Mouse (Mus musculus) liver, adult 2 months (tissue): ENCODE data around the gene St3gal6. TPM values are rescaled to one million over a fixed set of nuclear protein-coding genes. Genes with fewer than 3 reads are reported as not detected.
A peak's percentile ranks its signal among the peaks of the same experiment; 100 is the strongest.

ENCODE experiments used
- DNase-seq: peaks from one replicate; pipeline ENCODE4 v3.0.0-alpha.2; 2011; ENCODE audit warnings: low read depth, low spot score; ENCODE audit errors: extremely low read depth
- H3K27ac ChIP-seq: fragments of 200-500 bp; replicated peaks from 2 replicates; pipeline ENCODE4 v1.5.1; 2012; ENCODE audit warnings: low read depth, mild to moderate bottlenecking, control low read depth, inconsistent platforms, low read length; ENCODE audit not compliant: insufficient read depth
- H3K27me3 ChIP-seq: fragments of 200-500 bp; 2 replicates; pipeline ENCODE4 v1.6.1; 2012; ENCODE audit warnings: mild to moderate bottlenecking, moderate library complexity, low read length, inconsistent platforms; ENCODE audit not compliant: control insufficient read depth, insufficient read depth
- H3K36me3 ChIP-seq: fragments of 200-500 bp; 2 replicates; pipeline ENCODE4 v1.6.1; 2012; ENCODE audit warnings: low read length, inconsistent platforms; ENCODE audit not compliant: control insufficient read depth, insufficient read depth
- H3K4me1 ChIP-seq: fragments of 200-500 bp; 2 replicates; pipeline ENCODE4 v1.6.1; 2011; ENCODE audit warnings: low read length; ENCODE audit not compliant: control insufficient read depth, insufficient read depth
- H3K4me3 ChIP-seq: fragments of 200-500 bp; 2 replicates; pipeline ENCODE4 v1.5.1; 2011; ENCODE audit warnings: low read depth, mild to moderate bottlenecking, control low read depth, low read length, moderate library complexity; ENCODE audit not compliant: insufficient read depth
- H3K79me2 ChIP-seq: fragments of 200-500 bp; 2 replicates; pipeline ENCODE4 v1.6.1; 2012; ENCODE audit warnings: inconsistent platforms, mild to moderate bottlenecking, low read length, moderate library complexity; ENCODE audit not compliant: control insufficient read depth, insufficient read depth
- H3K9ac ChIP-seq: fragments of 200-500 bp; 2 replicates; pipeline ENCODE4 v1.6.1; 2012; ENCODE audit warnings: low read depth, mild to moderate bottlenecking, control low read depth, inconsistent platforms, low read length
- CTCF ChIP-seq: fragments of 200-500 bp; IDR thresholded peaks from 2 replicates; pipeline ENCODE4 v1.5.1; 2011; ENCODE audit warnings: low read depth, low read length, control low read depth
- POLR2A ChIP-seq: fragments of 200-500 bp; IDR thresholded peaks from 2 replicates; pipeline ENCODE4 v1.6.1; 2011; ENCODE audit warnings: low read length, control low read depth; ENCODE audit not compliant: insufficient read depth; ENCODE audit errors: extremely low read depth
- WGBS: fragments of 180-500 bp; shearing (Covaris S2); methylation state at CpG from one replicate; pipeline ENCODE4 v1.1.7; 2018; 5-methylcytosine and 5-hydroxymethylcytosine counted together
- polyA plus RNA-seq: library from polyadenylated mRNA; depleted of rRNA; stranded (reverse); fragments of >200 nt; gene quantifications from 2 replicates; pipeline ENCODE4 v1.2.3, GENCODE M21; 2012
- total RNA-seq: library from RNA; depleted of rRNA; stranded (reverse); fragments of >200 nt; gene quantifications from 2 replicates; pipeline ENCODE4 v1.2.3, GENCODE M21; 2014

St3gal6 gene
- total and polyA plus RNA-seq, 2 experiments = 4.8 to 5.1 TPM

DNA sequence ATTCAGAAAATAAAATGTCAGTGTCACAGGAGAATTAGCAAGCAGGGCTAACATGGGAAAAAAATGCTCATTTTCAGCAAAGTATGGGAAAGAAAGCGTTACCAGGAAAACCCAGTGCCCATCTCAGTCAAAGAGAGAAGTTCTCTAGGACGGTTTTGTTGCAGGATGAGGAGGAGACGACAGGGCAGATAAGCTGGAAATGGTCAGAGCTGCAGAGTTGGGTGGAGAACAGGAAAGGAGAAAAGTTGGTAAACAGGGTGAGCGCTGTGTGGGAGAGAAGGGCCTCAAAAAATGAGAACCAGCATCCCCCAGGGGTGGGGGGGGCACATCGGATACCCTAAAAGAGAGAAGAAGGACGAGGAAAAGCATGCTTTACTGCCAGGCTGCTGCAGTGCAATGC lies 67.1 kb downstream of the St3gal6 start:
- TF ChIP-seq CTCF = no peak
- no peak for TF ChIP-seq POLR2A
- H3K79me2 ChIP-seq = no peaks in the 10 kb centered on the region
- no peaks in the 10 kb centered on the region for H3K27me3 ChIP-seq
- H3K36me3 ChIP-seq = no peaks in the 10 kb centered on the region
- no peak overlapping the region for H3K4me3 ChIP-seq
- WGBS = 69% methylated on average over 6 of the region's 6 CpGs
- DNase-seq = no peak
- 0 out of 2 replicates have a peak, but pooled peaks cover 1% of the 10 kb centered on the region for H3K4me1 ChIP-seq
- no peak overlapping the region for H3K27ac ChIP-seq
- H3K9ac ChIP-seq = no peak overlapping the region

DNA sequence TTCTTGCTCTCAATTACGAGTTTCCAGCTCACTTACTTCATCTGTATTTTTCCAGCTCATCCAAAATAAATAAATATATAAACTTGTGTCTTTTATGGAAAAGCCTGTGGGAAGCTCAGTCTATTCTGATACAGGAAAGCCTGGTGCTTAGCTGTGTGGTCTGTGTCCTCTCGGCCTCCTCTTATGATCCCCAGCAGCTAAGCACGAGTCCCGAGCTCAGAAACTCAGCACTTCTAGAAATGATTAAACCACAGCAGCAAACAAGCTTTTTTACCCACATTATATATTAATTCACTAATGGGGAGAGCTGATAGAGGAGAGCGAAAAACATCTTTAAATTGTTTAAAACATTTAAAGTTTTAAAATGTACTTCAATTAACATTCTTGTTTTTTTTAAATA lies 67.6 kb downstream of the St3gal6 start:
- Histone ChIP-seq H3K9ac (no peak overlapping the region), H3K27ac (no peak overlapping the region), H3K79me2 (no peaks in the 10 kb centered on the region), H3K4me3 (no peak overlapping the region), H3K4me1 (0 out of 2 replicates have a peak, but pooled peaks cover 1% of the 10 kb centered on the region), H3K27me3 (no peaks in the 10 kb centered on the region), H3K36me3 (no peaks in the 10 kb centered on the region)
- TF ChIP-seq CTCF (no peak), POLR2A (no peak)
- no peak for DNase-seq
- 70% methylated on average over 5 of the region's 5 CpGs for WGBS

GRCm38 (mm10) chr16:58455118-58455517 lies 68.9 kb downstream of the St3gal6 start:
- no peak for TF ChIP-seq POLR2A
- TF ChIP-seq CTCF = no peak
- Histone ChIP-seq H3K79me2 (no peaks in the 10 kb centered on the region), H3K4me3 (no peak overlapping the region), H3K27ac (no peak overlapping the region), H3K9ac (no peak overlapping the region), H3K36me3 (no peaks in the 10 kb centered on the region), H3K4me1 (0 out of 2 replicates have a peak, but pooled peaks cover 1% of the 10 kb centered on the region), H3K27me3 (no peaks in the 10 kb centered on the region)
- no peak for DNase-seq
- WGBS = 69% methylated on average over 5 of the region's 5 CpGs

DNA sequence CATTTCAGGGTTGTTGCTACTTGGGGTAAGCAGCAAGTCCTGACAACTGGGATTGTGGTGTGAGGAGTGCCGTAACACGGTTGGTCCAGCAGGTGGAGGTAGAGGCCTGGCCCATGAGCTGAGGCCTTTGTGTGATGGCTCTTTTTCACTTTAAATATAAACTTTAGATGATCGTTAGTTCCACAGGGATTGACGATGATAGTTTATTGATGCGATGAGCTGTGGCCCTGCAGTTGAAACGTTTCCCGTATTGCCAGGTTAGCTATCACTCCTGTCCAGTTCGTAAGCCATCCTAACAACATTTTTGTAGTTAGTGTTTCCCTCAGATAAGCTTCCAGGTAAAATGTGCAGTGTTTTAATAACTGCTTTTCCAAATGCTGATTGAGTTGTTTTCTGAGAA lies 69.4 kb downstream of the St3gal6 start:
- WGBS = 34% methylated on average over 8 of the region's 8 CpGs
- H3K27ac ChIP-seq = no peak overlapping the region
- DNase-seq = peak; percentile 57
- no peaks in the 10 kb centered on the region for H3K27me3 ChIP-seq
- H3K9ac ChIP-seq = no peak overlapping the region
- TF ChIP-seq POLR2A = no peak
- TF ChIP-seq CTCF = peak; percentile 98
- no peak overlapping the region for H3K4me3 ChIP-seq
- H3K79me2 ChIP-seq = no peaks in the 10 kb centered on the region
- H3K36me3 ChIP-seq = no peaks in the 10 kb centered on the region
- H3K4me1 ChIP-seq = 0 out of 2 replicates have a peak, but pooled peaks cover 1% of the 10 kb centered on the region

DNA sequence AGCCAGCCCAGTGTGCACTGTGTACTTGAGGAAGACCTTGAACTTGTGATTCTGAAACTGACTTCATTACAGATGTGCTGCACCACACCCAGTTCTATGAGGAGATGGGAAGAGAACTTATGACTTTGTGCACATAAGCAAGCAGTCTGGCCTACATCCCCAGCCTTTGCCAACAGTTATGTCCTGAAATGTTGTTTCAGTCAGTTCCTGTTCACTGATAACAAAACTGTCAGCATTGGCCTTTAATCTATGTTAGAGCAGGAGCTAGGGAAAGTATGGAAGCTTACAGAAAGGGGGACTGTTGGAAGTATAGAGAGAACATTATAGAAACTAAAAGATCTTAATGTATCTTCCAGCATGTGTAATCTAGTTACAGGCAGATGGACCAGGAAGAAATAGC lies 70.2 kb downstream of the St3gal6 start:
- H3K79me2 ChIP-seq = no peaks in the 10 kb centered on the region
- peak overlapping the region; percentile 30; the same call in 1 of the 2 replicates for H3K27ac ChIP-seq
- TF ChIP-seq CTCF = no peak
- no peak for TF ChIP-seq POLR2A
- no peaks in the 10 kb centered on the region for H3K27me3 ChIP-seq
- H3K4me3 ChIP-seq = no peak overlapping the region
- no peaks in the 10 kb centered on the region for H3K36me3 ChIP-seq
- 0 out of 2 replicates have a peak, but pooled peaks cover 1% of the 10 kb centered on the region for H3K4me1 ChIP-seq
- DNase-seq = no peak
- no peak overlapping the region for H3K9ac ChIP-seq

DNA sequence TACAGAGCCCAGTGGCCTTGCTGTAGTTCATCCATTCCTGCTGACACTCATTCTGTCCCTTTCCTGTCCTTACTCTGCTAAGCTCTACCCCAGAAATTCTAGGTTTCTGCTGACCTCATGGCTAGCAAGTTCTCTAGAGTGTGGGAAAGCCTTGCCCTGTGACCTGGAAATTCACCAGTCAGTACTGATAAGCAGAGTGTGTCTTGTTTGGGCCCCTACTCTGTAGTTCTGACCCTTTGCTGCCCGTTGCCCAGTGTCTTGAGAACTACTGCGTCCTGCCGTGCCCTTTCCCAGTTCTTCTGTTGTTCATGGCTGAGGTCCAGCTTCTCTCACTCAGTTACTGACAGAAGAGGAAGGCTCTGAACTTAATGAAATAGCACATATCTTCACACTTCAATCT lies 70.9 kb downstream of the St3gal6 start:
- Histone ChIP-seq H3K36me3 (no peaks in the 10 kb centered on the region), H3K27me3 (no peaks in the 10 kb centered on the region), H3K4me3 (no peak overlapping the region), H3K4me1 (0 out of 2 replicates have a peak, but pooled peaks cover 1% of the 10 kb centered on the region), H3K27ac (no peak overlapping the region), H3K9ac (no peak overlapping the region), H3K79me2 (no peaks in the 10 kb centered on the region)
- 66% methylated on average over 3 of the region's 3 CpGs for WGBS
- DNase-seq = peak; percentile 45
- TF ChIP-seq CTCF = no peak
- no peak for TF ChIP-seq POLR2A
